Mouse (Mus musculus) hindbrain, embryonic 11.5 days (tissue): ENCODE data around the gene Smagp. TPM values are rescaled to one million over a fixed set of nuclear protein-coding genes. Genes with fewer than 3 reads are reported as not detected.

Experiments
- ATAC-seq: fragments of 200-750 bp; cut with Nextera tagmentation; 2 replicates; pipeline ENCODE4 v1.8.0; 2017; ENCODE audit warnings: mild to moderate bottlenecking, moderate TSS enrichment, moderate library complexity; ENCODE audit not compliant: low FRiP score
- DNase-seq: peaks from one replicate; pipeline ENCODE4 v3.0.0-alpha.2; 2015; ENCODE audit warnings: low spot score
- H3K27ac ChIP-seq: fragments of 300-500 bp; sonication (generic); 2 replicates; pipeline ENCODE4 v1.5.1; 2014; ENCODE audit warnings: mild to moderate bottlenecking, low read depth, low read length
- H3K27me3 ChIP-seq: fragments of 300-500 bp; sonication (generic); 2 replicates; pipeline ENCODE4 v1.6.1; 2014; ENCODE audit warnings: mild to moderate bottlenecking, low read length, moderate library complexity, mixed read lengths; ENCODE audit not compliant: control insufficient read depth, insufficient read depth
- H3K36me3 ChIP-seq: fragments of 300-500 bp; sonication (generic); 2 replicates; pipeline ENCODE4 v1.6.1; 2014; ENCODE audit warnings: mild to moderate bottlenecking, low read length, moderate library complexity, mixed read lengths; ENCODE audit not compliant: control insufficient read depth, insufficient read depth
- H3K4me1 ChIP-seq: fragments of 300-500 bp; sonication (generic); replicated peaks from 2 replicates; pipeline ENCODE4 v1.6.1; 2014; ENCODE audit warnings: low read length, mixed read lengths; ENCODE audit not compliant: control insufficient read depth, insufficient read depth
- H3K4me2 ChIP-seq: fragments of 300-500 bp; sonication (generic); replicated peaks from 2 replicates; pipeline ENCODE4 v1.6.1; 2014; ENCODE audit warnings: mild to moderate bottlenecking, low read depth, low read length
- H3K4me3 ChIP-seq: fragments of 300-500 bp; sonication (generic); 2 replicates; pipeline ENCODE4 v1.5.1; 2014; ENCODE audit warnings: low read depth, low read length
- H3K9ac ChIP-seq: fragments of 300-500 bp; sonication (generic); 2 replicates; pipeline ENCODE4 v1.6.1; 2014; ENCODE audit warnings: low read depth, low read length
- H3K9me3 ChIP-seq: fragments of 300-500 bp; sonication (generic); 2 replicates; pipeline ENCODE4 v1.6.1; 2016; ENCODE audit warnings: low read length; ENCODE audit not compliant: control insufficient read depth
- WGBS: fragments of 180-500 bp; shearing (Covaris S2); extraction: QIAGEN DNeasy Blood & Tissue Kit; methylation state at CpG from one replicate; pipeline ENCODE4 v1.1.7; 2014; 5-methylcytosine and 5-hydroxymethylcytosine counted together
- polyA plus RNA-seq: library from polyadenylated mRNA; unstranded; fragments of >200 nt; fragmentation: Nextera tagmentation; extraction: Ambion mirVana; gene quantifications from 2 replicates; pipeline ENCODE4 v1.2.1, GENCODE M21; 2014

Gene Smagp
- polyA plus RNA-seq, 1 experiment from 2014 or later: 5.5 TPM

GRCm38 (mm10) chr15:100599276-100600046 lies 37.3 kb downstream of the Smagp start, which contains the start of gene Pou6f1:
Gene Pou6f1 (minus strand): TSS chr15:100599984.
- ATAC-seq: peak; percentile 75
- peak; percentile 58 for DNase-seq
- Histone ChIP-seq H3K4me2 (peak within 1 kb of the TSS; percentile 81), H3K27ac (peak within 1 kb of the TSS; percentile 70), H3K36me3 (no peaks in the 10 kb centered on the region), H3K9me3 (no peaks in the 10 kb centered on the region), H3K9ac (peak within 1 kb of the TSS; percentile 91), H3K27me3 (peaks cover 18% of the 10 kb centered on the region), H3K4me1 (peaks cover 5% of the 10 kb centered on the region; the same call in 1 of the 2 replicates), H3K4me3 (peak within 1 kb of the TSS; percentile 77)
- whole genome bisulfite sequencing: under 1% methylated on average over 42 of the region's 76 CpGs

- peak; percentile 58 for DNase-seq
- H3K4me1 ChIP-seq: peaks cover 5% of the 10 kb centered on the region; the same call in 1 of the 2 replicates
- H3K4me3 ChIP-seq: peak overlapping the region; percentile 77
- ATAC-seq: no peak; the same call in 1 of the 2 replicates
- no peaks in the 10 kb centered on the region for H3K36me3 ChIP-seq
- peak overlapping the region; percentile 91 for H3K9ac ChIP-seq
- WGBS: 2% methylated on average over 12 of the region's 12 CpGs
- peaks cover 18% of the 10 kb centered on the region for H3K27me3 ChIP-seq
- no peaks in the 10 kb centered on the region for H3K9me3 ChIP-seq
- no peak overlapping the region for H3K27ac ChIP-seq
- H3K4me2 ChIP-seq: peak overlapping the region; percentile 81
Observed at GRCm38 (mm10) chr15:100598883-100599275, 37.9 kb downstream of the Smagp start.

GRCm38 (mm10) chr15:100598287-100598882 lies 38.4 kb downstream of the Smagp start:
- ATAC-seq (no peak), DNase-seq (no peak)
- WGBS: 26% methylated on average over 9 of the region's 9 CpGs
- Histone ChIP-seq H3K36me3 (no peaks in the 10 kb centered on the region), H3K4me1 (peaks cover 5% of the 10 kb centered on the region; the same call in 1 of the 2 replicates), H3K9me3 (no peaks in the 10 kb centered on the region), H3K4me2 (peak overlapping the region; percentile 81), H3K27me3 (peaks cover 16% of the 10 kb centered on the region), H3K9ac (peak overlapping the region; percentile 91), H3K4me3 (peak overlapping the region; percentile 77), H3K27ac (no peak overlapping the region)

- DNase-seq: no peak
- ATAC-seq: no peak
Observed at GRCm38 (mm10) chr15:100592817-100593216, 43.9 kb downstream of the Smagp start.

DNA sequence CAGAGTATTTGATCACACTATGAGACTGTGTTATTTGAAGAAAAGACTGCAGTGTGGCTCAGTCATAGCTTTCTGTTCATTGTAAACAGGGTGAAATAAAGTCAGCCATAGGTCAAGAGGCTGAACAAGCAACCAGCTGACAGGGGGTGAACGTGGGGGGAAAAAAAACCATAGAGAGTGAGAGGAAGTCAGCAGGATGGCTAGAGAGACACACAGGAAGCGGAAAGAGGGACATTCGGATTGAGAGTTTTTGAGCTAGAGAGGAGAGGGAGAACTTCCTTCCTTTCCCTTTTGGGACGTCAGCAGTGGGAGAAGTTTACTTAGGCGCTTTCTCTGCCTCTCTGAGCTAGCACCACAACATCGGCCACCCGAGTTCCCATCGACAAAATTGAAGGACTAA lies 46.3 kb downstream of the Smagp start:
- no peak for ATAC-seq
- Histone ChIP-seq H3K4me1 (no peaks in the 10 kb centered on the region), H3K36me3 (peaks cover 5% of the 10 kb centered on the region; the same call in 1 of the 2 replicates), H3K9me3 (no peaks in the 10 kb centered on the region), H3K9ac (no peak overlapping the region), H3K4me3 (no peak overlapping the region), H3K4me2 (no peak overlapping the region), H3K27ac (no peak overlapping the region), H3K27me3 (no peaks in the 10 kb centered on the region)
- no peak for DNase-seq
- WGBS: 76% methylated on average over 8 of the region's 8 CpGs

More at GRCm38 (mm10) chr15:100592817-100593216, 43.9 kb downstream of the Smagp start:
- H3K9ac ChIP-seq: no peak overlapping the region
- no peaks in the 10 kb centered on the region for H3K4me1 ChIP-seq
- H3K4me2 ChIP-seq: no peak overlapping the region
- no peaks in the 10 kb centered on the region for H3K36me3 ChIP-seq
- no peaks in the 10 kb centered on the region for H3K27me3 ChIP-seq
- H3K4me3 ChIP-seq: no peak overlapping the region
- 87% methylated on average over 6 of the region's 6 CpGs for WGBS
- H3K27ac ChIP-seq: no peak overlapping the region
- H3K9me3 ChIP-seq: no peaks in the 10 kb centered on the region

- DNase-seq (no peak), ATAC-seq (no peak)
- no peak overlapping the region for H3K4me2 ChIP-seq
- H3K27ac ChIP-seq: no peak overlapping the region
- 76% methylated on average over 6 of the region's 6 CpGs for WGBS
- H3K36me3 ChIP-seq: peaks cover 5% of the 10 kb centered on the region; the same call in 1 of the 2 replicates
- H3K9ac ChIP-seq: no peak overlapping the region
- H3K4me3 ChIP-seq: no peak overlapping the region
- no peaks in the 10 kb centered on the region for H3K9me3 ChIP-seq
- no peaks in the 10 kb centered on the region for H3K4me1 ChIP-seq
- no peaks in the 10 kb centered on the region for H3K27me3 ChIP-seq
Observed at GRCm38 (mm10) chr15:100588297-100588696, 48.4 kb downstream of the Smagp start.

GRCm38 (mm10) chr15:100587166-100587565 lies 49.6 kb downstream of the Smagp start:
- WGBS: 81% methylated on average over 4 of the region's 4 CpGs
- Histone ChIP-seq H3K27me3 (no peaks in the 10 kb centered on the region), H3K27ac (no peak overlapping the region), H3K4me3 (no peak overlapping the region), H3K9me3 (no peaks in the 10 kb centered on the region), H3K4me2 (no peak overlapping the region), H3K36me3 (peaks cover 7% of the 10 kb centered on the region; the same call in 1 of the 2 replicates), H3K4me1 (no peaks in the 10 kb centered on the region), H3K9ac (no peak overlapping the region)
- ATAC-seq: no peak
- no peak for DNase-seq

GRCm38 (mm10) chr15:100585931-100586330 lies 50.8 kb downstream of the Smagp start:
- WGBS: 92% methylated on average over 16 of the region's 16 CpGs
- peaks cover 7% of the 10 kb centered on the region; the same call in 1 of the 2 replicates for H3K36me3 ChIP-seq

More at GRCm38 (mm10) chr15:100585931-100586330, 50.8 kb downstream of the Smagp start:
- H3K27me3 ChIP-seq: no peaks in the 10 kb centered on the region
- ATAC-seq (no peak), DNase-seq (no peak)
- H3K4me3 ChIP-seq: no peak overlapping the region
- H3K27ac ChIP-seq: no peak overlapping the region
- no peak overlapping the region for H3K4me2 ChIP-seq
- H3K9ac ChIP-seq: no peak overlapping the region
- no peaks in the 10 kb centered on the region for H3K4me1 ChIP-seq
- no peaks in the 10 kb centered on the region for H3K9me3 ChIP-seq
